Mouse (Mus musculus) stomach, postnatal 0 days (tissue): ENCODE results near the gene Glrx5. TPM values are rescaled to one million over a fixed set of nuclear protein-coding genes. Genes with fewer than 3 reads are reported as not detected.

Source experiments
- ATAC-seq: fragments of 200-750 bp; cut with Nextera tagmentation; 2 replicates; pipeline ENCODE4 v1.8.0; 2017; ENCODE audit not compliant: low FRiP score, low TSS enrichment
- DNase-seq: peaks from one replicate; pipeline ENCODE4 v3.0.0-alpha.2; 2016; ENCODE audit warnings: low spot score
- H3K27ac ChIP-seq: fragments of 300-500 bp; sonication (generic); replicated peaks from 2 replicates; pipeline ENCODE4 v1.5.1; 2014; ENCODE audit warnings: mild to moderate bottlenecking, control low read depth
- H3K27me3 ChIP-seq: fragments of 300-500 bp; sonication (generic); 2 replicates; pipeline ENCODE4 v1.6.1; 2014; ENCODE audit warnings: low read length; ENCODE audit not compliant: control insufficient read depth, insufficient read depth
- H3K36me3 ChIP-seq: fragments of 300-500 bp; sonication (generic); 2 replicates; pipeline ENCODE4 v1.6.1; 2014; ENCODE audit warnings: low read length, mixed read lengths; ENCODE audit not compliant: control insufficient read depth, insufficient read depth
- H3K4me1 ChIP-seq: fragments of 300-500 bp; sonication (generic); replicated peaks from 2 replicates; pipeline ENCODE4 v1.6.1; 2014; ENCODE audit warnings: antibody characterized with exemption; ENCODE audit not compliant: control insufficient read depth, insufficient read depth
- H3K4me2 ChIP-seq: fragments of 300-500 bp; sonication (generic); replicated peaks from 2 replicates; pipeline ENCODE4 v1.6.1; 2014; ENCODE audit warnings: low read depth, mild to moderate bottlenecking, control low read depth, moderate library complexity
- H3K4me3 ChIP-seq: fragments of 300-500 bp; sonication (generic); 2 replicates; pipeline ENCODE4 v1.5.1; 2014; ENCODE audit warnings: low read depth, low read length, control low read depth
- H3K9ac ChIP-seq: fragments of 300-500 bp; sonication (generic); 2 replicates; pipeline ENCODE4 v1.6.1; 2014; ENCODE audit warnings: mild to moderate bottlenecking, low read length, control low read depth, mixed read lengths
- H3K9me3 ChIP-seq: fragments of 300-500 bp; sonication (generic); 2 replicates; pipeline ENCODE4 v1.6.1; 2016; ENCODE audit warnings: low read length; ENCODE audit not compliant: control insufficient read depth
- CTCF ChIP-seq: IDR thresholded peaks from 2 replicates; pipeline ENCODE4 v1.5.1; 2016; ENCODE audit warnings: antibody characterized with exemption, low read depth, mild to moderate bottlenecking, moderate library complexity
- EP300 ChIP-seq: optimal IDR thresholded peaks from 2 replicates; pipeline ENCODE3; 2016; ENCODE audit warnings: antibody characterized with exemption
- WGBS: fragments of 180-500 bp; shearing (Covaris S2); extraction: QIAGEN DNeasy Blood & Tissue Kit; methylation state at CpG from one replicate; pipeline ENCODE4 v1.1.7; 2014; 5-methylcytosine and 5-hydroxymethylcytosine counted together
- polyA plus RNA-seq: library from polyadenylated mRNA; unstranded; fragments of >200 nt; fragmentation: Nextera tagmentation; extraction: Ambion mirVana; gene quantifications from 2 replicates; pipeline ENCODE4 v1.2.1, GENCODE M21; 2015

Glrx5 gene
- polyA plus RNA-seq, 1 experiment from 2014 or later, result 134 TPM

DNA sequence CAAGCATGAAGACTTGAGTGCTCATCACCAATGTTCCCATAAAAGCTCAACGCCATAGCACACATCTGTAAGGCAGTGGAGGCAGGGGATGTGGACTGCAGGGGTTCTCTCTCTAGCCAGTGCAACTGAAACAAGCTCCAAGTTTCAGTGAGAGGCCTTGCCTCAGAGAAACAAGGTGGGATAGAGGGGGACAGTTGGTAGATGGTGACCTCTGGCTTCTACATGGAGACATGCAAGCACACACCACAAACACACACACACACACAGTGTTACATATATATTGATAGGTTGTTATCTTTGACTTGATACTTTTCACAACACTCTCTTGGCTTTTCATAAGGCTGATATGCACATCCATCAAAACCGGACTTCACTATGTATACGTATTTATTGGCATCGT is 20.2 kb upstream of the Glrx5 start:
- Histone ChIP-seq H3K36me3 (no peaks in the 10 kb centered on the region), H3K27ac (no peak overlapping the region), H3K9me3 (no peaks in the 10 kb centered on the region), H3K4me1 (peaks cover 3% of the 10 kb centered on the region; the same call in 1 of the 2 replicates), H3K4me3 (no peak overlapping the region), H3K27me3 (peaks cover 2% of the 10 kb centered on the region; the same call in 1 of the 2 replicates), H3K9ac (no peak overlapping the region), H3K4me2 (no peak overlapping the region)
- DNase-seq, result no peak
- no peak for ATAC-seq
- TF ChIP-seq EP300, result no peak
- TF ChIP-seq CTCF, result no peak
- WGBS, result 77% methylated on average over 4 of the region's 4 CpGs

DNA sequence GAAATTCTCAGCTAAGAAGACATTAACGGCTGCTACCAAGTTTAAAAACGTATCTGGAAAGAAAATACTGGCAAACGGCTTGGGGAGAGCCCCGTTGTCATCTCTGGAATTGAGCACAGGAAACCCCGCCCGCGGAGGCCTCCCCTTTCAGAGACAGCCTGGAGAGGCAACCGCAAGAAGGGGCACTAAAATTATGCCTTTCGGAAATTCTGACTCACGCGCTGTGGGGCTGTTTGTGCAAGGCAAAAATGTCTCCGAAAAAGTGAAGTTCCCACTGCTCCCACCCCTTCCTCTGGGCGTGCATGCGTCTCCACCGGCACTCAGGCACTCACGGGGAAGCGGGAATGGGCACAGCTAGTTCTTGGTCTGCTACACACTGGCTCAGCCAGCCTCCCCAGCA is 19.4 kb upstream of the Glrx5 start:
- H3K27ac ChIP-seq, result peak overlapping the region; percentile 8
- ATAC-seq, result no peak
- H3K9ac ChIP-seq, result no peak overlapping the region
- peak overlapping the region; percentile 21; the same call in 1 of the 2 replicates for H3K4me2 ChIP-seq
- peaks cover 3% of the 10 kb centered on the region; the same call in 1 of the 2 replicates for H3K4me1 ChIP-seq
- H3K9me3 ChIP-seq, result no peaks in the 10 kb centered on the region
- no peak for TF ChIP-seq CTCF
- H3K4me3 ChIP-seq, result no peak overlapping the region
- no peaks in the 10 kb centered on the region for H3K36me3 ChIP-seq
- WGBS, result 12% methylated on average over 17 of the region's 17 CpGs
- peak; percentile 60 for DNase-seq
- peaks cover 2% of the 10 kb centered on the region; the same call in 1 of the 2 replicates for H3K27me3 ChIP-seq

DNA sequence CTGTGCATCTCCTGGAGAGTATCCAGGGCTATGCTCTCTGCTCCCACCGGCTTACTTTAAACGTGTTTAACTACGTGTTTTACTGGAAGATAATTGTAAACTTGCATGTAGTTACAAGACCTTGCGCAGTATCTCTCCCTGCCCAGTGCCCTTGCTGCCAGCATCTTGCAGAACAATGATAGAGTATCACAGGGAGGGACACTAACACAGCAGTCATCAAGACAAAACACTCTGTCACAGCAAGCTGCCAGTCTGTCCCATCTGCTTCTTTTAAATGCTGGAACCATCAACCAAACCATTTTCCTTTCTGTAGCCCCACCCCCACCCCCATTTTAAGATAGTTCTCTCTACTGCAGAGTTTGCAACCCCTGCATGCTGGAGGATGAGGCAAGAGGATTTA is 16.3 kb upstream of the Glrx5 start:
- WGBS, result 47% methylated on average over 4 of the region's 4 CpGs
- no peak overlapping the region for H3K4me2 ChIP-seq
- DNase-seq (no peak), ATAC-seq (no peak)
- H3K4me1 ChIP-seq, result no peaks in the 10 kb centered on the region
- TF ChIP-seq EP300, result no peak
- TF ChIP-seq CTCF, result no peak
- no peaks in the 10 kb centered on the region for H3K27me3 ChIP-seq
- H3K4me3 ChIP-seq, result no peak overlapping the region
- H3K27ac ChIP-seq, result no peak overlapping the region
- no peaks in the 10 kb centered on the region for H3K36me3 ChIP-seq
- H3K9ac ChIP-seq, result no peak overlapping the region
- H3K9me3 ChIP-seq, result no peaks in the 10 kb centered on the region

DNA sequence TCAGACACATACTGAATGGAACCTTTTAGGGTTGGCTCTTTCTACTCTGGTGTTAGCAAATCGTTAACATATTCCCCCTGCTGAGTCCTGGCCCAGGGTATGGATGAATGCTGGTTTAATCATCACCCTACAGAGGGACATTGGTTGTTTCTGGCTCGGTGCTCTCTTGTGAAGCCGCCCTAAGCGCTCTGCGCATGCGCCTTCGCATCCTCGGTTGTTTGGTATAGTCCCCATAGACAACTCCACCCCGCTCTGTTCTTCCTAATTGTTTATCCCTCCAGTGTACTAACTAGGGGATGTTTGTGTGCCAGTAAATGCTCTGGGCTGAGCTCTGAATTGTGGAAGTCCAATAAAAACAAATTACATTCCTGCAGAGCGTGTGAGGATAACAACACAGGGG is 15.8 kb upstream of the Glrx5 start:
- H3K4me2 ChIP-seq, result no peak overlapping the region
- TF ChIP-seq EP300 (no peak), CTCF (no peak)
- 70% methylated on average over 10 of the region's 10 CpGs for WGBS
- DNase-seq, result no peak
- H3K9ac ChIP-seq, result no peak overlapping the region
- no peak for ATAC-seq
- H3K27ac ChIP-seq, result no peak overlapping the region
- no peaks in the 10 kb centered on the region for H3K4me1 ChIP-seq
- H3K4me3 ChIP-seq, result no peak overlapping the region
- no peaks in the 10 kb centered on the region for H3K36me3 ChIP-seq
- no peaks in the 10 kb centered on the region for H3K27me3 ChIP-seq
- H3K9me3 ChIP-seq, result no peaks in the 10 kb centered on the region

DNA sequence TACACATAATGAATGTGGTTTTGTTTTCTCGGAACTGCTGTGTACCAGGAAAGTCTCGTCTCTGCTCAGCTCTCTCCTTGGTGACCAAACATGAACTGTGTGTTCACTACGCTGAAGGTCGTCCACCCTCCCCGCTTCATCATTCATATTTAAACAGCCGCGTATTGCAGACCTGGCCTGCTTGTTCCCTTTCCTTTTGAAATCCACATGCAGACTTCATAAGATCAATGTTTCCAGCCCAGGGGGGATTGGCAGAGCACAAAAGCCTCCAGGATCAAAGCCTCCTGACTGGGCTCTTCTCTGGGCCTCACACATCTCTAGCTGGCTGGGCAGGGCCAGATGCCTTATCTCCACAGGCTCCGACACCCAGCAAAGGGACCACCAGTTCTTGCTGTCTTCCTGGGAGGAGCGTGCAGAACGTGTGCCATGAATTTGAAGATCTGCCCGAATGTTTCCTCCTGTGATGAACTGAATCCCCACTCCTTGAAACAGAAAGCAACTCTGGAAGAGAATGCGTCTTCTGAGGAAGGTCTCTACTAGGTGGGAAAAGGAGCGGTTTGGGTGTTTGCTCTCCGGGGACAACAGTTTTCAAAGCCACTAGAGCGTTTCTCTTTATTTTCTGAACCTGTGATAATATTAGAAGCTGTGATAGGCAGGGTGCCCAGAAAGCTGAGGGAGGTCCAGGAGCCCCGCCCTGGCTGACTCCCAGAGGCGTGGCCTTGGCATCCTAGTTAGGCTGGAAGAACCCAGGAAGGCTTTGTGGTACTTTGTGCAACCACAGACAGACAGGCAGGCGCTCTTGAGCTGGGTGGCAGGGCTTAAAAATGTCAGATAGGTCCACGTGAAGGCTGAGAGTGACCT is 12.9 kb upstream of the Glrx5 start:
- TF ChIP-seq CTCF (peak; percentile 12; the same call in 1 of the 2 replicates), EP300 (no peak)
- Histone ChIP-seq H3K36me3 (no peaks in the 10 kb centered on the region), H3K9me3 (no peaks in the 10 kb centered on the region), H3K27me3 (no peaks in the 10 kb centered on the region), H3K27ac (0 out of 2 replicates have a peak overlapping the region, but pooled peaks have one; percentile 35), H3K9ac (no peak overlapping the region), H3K4me1 (no peaks in the 10 kb centered on the region), H3K4me2 (peak overlapping the region; percentile 0; the same call in 1 of the 2 replicates), H3K4me3 (no peak overlapping the region)
- ATAC-seq (peak; percentile 83), DNase-seq (peak; percentile 83)
- WGBS, result 44% methylated on average over 19 of the region's 19 CpGs

DNA sequence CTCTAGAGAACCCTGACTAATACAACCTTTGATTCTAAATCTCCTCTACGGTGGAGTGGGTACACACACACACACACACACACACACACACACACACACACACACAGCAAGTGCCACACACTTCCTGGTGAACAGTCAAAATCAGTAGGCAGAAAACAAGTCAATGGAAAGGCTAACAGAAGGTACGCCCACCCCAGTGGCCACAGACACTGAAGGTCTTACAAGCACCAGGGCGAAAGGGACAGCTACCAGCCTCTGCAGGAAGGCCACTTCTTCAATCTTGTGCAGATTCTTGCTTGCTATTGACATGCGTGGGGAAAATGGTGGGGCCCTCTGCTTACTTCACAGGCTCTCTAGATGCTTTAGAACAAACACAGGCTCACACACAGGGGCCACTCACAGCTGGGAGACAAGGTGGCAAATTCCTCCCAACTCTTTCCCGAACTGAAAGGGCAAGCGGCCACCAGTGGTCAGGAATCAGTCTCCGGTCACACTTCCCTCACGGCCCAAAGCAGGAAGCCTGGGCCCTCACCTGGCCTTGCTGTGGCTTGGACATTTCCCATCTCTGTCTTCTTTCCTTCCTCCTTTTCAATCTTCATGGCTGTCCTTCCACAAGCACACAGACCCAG is 10.9 kb upstream of the Glrx5 start:
- no peak overlapping the region for H3K4me3 ChIP-seq
- H3K27ac ChIP-seq, result no peak overlapping the region
- ATAC-seq (no peak), DNase-seq (no peak)
- no peaks in the 10 kb centered on the region for H3K27me3 ChIP-seq
- TF ChIP-seq EP300 (no peak), CTCF (no peak)
- H3K4me2 ChIP-seq, result no peak overlapping the region
- WGBS, result 68% methylated on average over 8 of the region's 8 CpGs
- H3K9me3 ChIP-seq, result no peaks in the 10 kb centered on the region
- H3K9ac ChIP-seq, result no peak overlapping the region
- H3K4me1 ChIP-seq, result no peaks in the 10 kb centered on the region
- H3K36me3 ChIP-seq, result no peaks in the 10 kb centered on the region
